10 mouse cellular contexts compared by ENCODE assay signal in genomic region chr2:73526691-73527090, GRCm38 (mm10). TPM values are rescaled to one million over a fixed set of nuclear protein-coding genes. Genes with fewer than 3 reads are reported as not detected.
DNase-seq lines count a peak whose midpoint lies in the region; ATAC-seq and TF ChIP-seq lines count a peak whose summit lies in the region.
"Had no signal": no experiment of that assay in that cellular context is flagged by ENCODE, and none has a peak within 500 bp of the region (broad histone marks: within the 10 kb centered on the region; RNA-seq: fewer than 3 reads in every experiment).

No protein-coding gene starts in this region.

- TF ChIP-seq POLR2A in embryonic fibroblast, embryonic 13.5 days (IDR thresholded peaks at IDR 0.05; ENCODE audit: low read depth, low read length) = 0 out of 2 replicates have a peak, but pooled peaks have one; percentile 21

- H3K4me1 ChIP-seq in embryonic fibroblast, embryonic 13.5 days (ENCODE audit: control insufficient read depth, insufficient read depth, low read length) = peaks cover 19% of the 10 kb centered on the region

- no peak overlapping the region for H3K4me3 ChIP-seq in embryonic fibroblast, embryonic 13.5 days (ENCODE audit: insufficient read depth, low read length)

- peak; percentile 32 for DNase-seq in kidney, postnatal 10 days
- no peak for DNase-seq in kidney, adult 11 months
- DNase-seq in heart, postnatal 4 days = peak; percentile 40
- no peak for DNase-seq in cerebellum, adult 11-12 months
- no peak for DNase-seq in kidney, adult 8-10 months
- DNase-seq: cerebellum, adult 2 months had no signal

- no peak for TF ChIP-seq CTCF in embryonic fibroblast, embryonic 13.5 days (IDR thresholded peaks at IDR 0.05; ENCODE audit: borderline replicate concordance, insufficient read depth, low read length)

- peak overlapping the region; percentile 35; the same call in 1 of the 2 replicates for H3K27ac ChIP-seq in embryonic fibroblast, embryonic 13.5 days (ENCODE audit: insufficient read depth, low read length)
- H3K27ac ChIP-seq: liver, embryonic 14.5 days had no signal

- ATAC-seq in monocyte, adult 5-6 weeks (replicated peaks; ENCODE audit: insufficient number of reproducible peaks, low FRiP score, low TSS enrichment, poor library complexity, severe bottlenecking) = peak; percentile 77
- ATAC-seq in CD4-positive, CD25-positive, alpha-beta regulatory T cell, adult 4 months = no peak

RNA-seq across cellular contexts. Expression of gene Wipf1, which starts 2.8 kb away (rescaled TPM):
- polyA plus RNA-seq in embryonic fibroblast, embryonic 13.5 days (2011; ENCODE audit: insufficient read length, low read depth, missing spikeins) = 31.9 and 37.6 TPM in 2 replicates
- total RNA-seq in heart, postnatal 4 days (2021) = 10 to 100 TPM; 19.0 to 20.8 TPM
- total RNA-seq in monocyte, adult 5-6 weeks (2017) = 52.9 to 98.6 TPM (median 54.2 TPM) in 3 replicates
- polyA plus RNA-seq in CD4-positive, CD25-positive, alpha-beta regulatory T cell, adult 4 months (2017; shearing (Covaris generic)) = 10 to 100 TPM; 54.2 to 66.6 TPM

RNA-seq across cellular contexts. Expression of gene Chrna1, which starts 53.4 kb away (rescaled TPM):
- 0.19 and 0.37 TPM in 2 replicates for polyA plus RNA-seq in embryonic fibroblast, embryonic 13.5 days (2011; ENCODE audit: insufficient read length, low read depth, missing spikeins)
- under 1 TPM in 1 of 2 experiments, not detected in 1; 0.14 TPM for total RNA-seq in heart, postnatal 4 days (2021)
- total RNA-seq in monocyte, adult 5-6 weeks (2017) = not detected in 3 replicates
- polyA plus RNA-seq in CD4-positive, CD25-positive, alpha-beta regulatory T cell, adult 4 months (2017; shearing (Covaris generic)) = not detected

Comparison
In these comparisons a context has a peak if more than half of its experiments do, and no peak if none do; other contexts are left out.
1. DNase-seq: peak in kidney, postnatal 10 days (single experiment) and heart, postnatal 4 days (single experiment); none in kidney, adult 11 months (single experiment), cerebellum, adult 11-12 months (single experiment) and kidney, adult 8-10 months (0 of 2).